Mouse (Mus musculus) layer of hippocampus, adult 9-11 months (tissue): ENCODE data around the gene Ift80.
A peak's percentile ranks its signal among the peaks of the same experiment; 100 is the strongest.
"Not testable (repeated sequence)": the region's sequence is repeated elsewhere in the genome, so short reads cannot be mapped to it uniquely, and the experiment has no call there.

Experiments
- DNase-seq: peaks from one replicate; pipeline ENCODE4 v3.0.0; 2022

Gene Ift80

DNA sequence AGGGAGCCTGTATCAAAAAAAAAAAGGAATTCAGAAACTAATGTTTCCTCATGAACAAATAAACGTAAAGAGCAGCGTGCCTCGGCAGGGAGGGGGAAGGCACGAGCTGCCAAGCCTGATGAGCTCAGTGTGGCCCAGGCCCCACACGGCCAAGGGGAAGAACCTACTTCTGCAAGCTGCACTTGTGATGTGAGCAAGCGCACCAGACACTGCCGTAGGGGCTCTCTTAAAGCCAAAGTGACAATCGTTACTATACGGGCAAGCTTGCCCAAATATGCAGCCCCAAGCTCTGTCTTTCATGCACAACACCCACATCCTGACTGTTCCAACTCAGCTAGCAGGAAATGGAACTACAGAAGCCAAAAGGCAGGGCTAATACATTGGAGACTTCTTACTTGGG lies 23.5 kb downstream of the Ift80 start:
- DNase-seq: no peak

DNA sequence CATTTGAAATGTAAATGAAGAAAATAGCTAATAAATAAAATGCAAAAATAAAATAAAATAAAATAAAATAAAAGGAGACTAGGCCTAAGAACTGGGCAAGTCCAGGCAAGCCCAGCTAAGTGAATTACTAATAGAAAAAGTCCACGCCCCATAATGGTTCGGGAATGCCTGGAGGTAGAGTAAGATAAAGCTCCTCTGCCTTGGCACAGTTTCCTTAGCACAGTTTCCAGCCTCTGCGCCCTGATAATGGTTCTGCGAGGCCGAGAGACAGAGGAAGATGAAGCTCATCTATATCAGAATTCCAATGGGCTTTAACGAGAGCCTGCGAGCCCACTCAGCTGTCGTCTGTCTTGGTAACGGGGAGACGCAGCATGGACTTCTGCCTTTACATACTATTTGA lies 25.2 kb downstream of the Ift80 start:
- DNase-seq: no peak

DNA sequence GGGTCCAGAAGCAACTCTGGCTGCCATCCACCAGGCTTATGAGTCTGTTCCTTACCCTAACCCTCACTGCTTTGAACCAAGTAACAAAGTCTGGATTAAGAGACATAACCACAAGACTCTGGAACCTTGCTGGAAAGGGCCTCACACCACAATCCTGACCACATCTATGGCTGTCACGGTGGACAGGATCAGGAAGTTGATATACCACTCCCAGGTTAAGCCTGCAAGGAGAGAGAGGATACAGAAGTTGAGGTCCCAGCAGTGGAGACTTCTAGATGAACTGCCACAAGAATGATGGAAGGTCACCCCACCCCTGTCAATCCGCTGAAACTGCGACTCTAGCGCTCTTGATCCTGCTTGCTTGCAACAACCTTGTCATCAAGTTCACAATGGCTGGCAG lies 26.7 kb downstream of the Ift80 start:
- no peak for DNase-seq

DNA sequence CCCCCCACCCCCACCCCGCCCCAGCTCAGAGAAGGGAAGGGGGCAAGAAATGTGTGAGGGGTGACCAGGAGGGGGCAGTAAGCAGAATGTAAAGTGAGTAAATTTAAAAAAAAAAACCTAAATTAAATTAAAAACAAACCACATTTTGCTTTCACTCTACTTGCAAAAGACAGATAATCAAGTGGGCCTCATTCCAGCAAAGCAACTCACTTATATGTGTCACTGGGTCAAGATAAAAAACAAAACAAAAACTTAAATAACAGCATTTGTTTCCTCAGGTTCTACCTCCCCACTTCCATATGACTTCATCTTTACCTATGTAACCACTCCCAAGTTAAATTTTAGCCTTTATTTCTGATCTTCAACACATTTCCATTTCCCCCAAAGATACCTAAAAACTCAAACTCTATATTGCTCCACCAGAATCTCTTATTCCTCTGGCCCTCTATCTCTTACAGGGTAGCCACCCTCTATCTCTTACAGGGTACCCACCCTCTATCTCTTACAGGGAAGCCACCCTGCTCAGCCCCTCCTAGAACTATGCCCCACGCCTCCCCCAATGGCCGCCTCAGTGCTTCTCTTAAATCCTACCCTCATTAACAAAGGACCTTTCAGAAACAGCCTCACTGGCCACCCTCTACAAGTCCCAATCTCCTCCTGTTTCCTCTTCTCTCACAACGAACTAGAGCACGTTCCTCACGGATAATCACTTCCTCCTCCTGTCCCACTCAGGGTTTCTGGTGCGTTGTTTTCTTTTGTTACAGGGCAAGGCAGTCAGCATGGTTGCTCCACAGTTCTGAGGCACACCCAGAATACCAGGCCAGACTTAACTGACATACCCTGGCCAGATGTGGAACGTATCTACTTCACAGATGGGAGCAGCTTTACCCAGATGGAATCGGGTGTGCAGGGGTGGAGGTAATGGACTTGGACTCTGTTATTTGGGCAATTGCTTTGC lies 28.6 kb downstream of the Ift80 start:
- DNase-seq: no peak

DNA sequence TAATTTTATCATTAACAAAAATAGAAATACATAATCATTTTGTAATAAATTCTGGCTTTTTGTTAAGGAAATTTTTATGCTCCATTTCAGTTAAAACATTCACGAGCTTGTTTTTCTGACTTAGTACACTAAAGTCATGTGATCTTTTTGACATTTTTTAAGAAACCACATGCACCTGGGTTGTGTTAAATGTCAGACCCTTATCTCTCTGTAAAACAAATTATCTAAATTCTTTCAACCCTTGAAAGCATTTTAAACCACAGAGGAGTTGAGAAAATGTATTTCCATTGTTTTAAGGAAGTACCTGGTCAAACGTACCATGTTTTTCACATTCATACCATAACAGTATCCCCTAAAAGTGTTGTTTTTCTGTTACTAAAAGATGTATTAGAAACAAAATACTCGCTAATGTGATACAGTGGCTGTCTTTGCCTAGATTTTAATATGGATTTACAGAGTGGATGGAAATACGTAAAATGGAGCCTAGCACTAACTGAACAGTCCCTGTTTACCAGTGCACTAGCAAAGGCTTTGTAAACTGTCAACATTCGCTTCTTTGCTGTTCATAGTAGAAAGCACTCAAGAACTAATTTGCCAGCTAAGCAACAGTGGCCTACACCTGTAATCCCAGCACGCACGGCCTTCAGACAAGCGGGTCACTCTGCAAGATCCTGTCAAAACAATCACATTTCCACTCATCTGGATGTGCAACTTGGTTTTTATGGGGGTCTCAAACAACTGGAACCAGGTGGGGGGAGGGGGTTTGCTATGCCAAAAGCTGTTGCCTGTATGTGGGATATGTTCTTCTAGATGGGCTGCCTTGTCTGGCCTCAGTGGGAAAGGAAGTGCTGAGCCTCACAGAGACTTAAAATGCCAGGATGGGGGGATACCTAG lies 29.5 kb downstream of the Ift80 start:
- no peak for DNase-seq

DNA sequence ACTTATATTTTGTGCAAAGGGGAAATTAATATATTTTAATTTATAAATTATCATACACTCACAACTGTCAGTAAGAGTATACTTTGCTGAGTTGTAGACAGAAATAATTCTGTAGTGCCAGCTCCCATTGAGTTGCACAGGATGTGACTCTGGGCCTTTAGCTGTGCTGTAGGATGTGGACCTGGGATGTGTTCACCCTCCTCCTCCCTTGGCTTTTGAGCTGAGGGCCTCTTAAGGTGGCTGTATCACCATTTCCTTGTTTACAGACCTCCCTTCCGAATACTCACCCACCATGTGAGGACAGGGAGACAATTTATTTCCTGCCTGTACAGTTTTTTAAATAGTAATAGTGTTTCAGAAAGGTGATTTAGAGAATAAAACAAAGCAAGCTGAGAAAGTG lies 30.8 kb downstream of the Ift80 start:
- no peak for DNase-seq

DNA sequence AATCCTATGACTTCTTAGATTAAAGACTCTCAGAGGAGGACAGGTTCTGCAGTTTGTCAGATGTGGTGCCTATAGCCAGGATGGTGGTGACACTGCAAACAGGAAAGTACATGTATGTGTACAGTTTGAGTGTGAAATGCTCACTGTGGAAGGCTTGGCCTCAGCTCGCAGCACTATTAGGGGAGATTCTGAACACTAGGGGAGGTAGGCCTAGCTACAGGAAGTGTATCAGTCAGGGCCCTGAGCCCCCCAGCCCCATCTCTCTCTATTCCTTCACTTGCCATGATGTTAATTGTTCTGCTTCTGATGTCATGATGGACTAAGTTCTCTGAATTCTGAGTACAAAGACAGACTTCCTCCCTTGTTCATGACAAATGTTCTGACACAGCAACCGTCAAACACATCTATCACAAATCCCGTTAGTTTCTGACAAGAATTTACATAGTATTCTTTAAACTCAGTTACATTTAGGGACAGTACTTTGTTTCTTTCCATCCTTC lies 35.2 kb downstream of the Ift80 start:
- DNase-seq: no peak

DNA sequence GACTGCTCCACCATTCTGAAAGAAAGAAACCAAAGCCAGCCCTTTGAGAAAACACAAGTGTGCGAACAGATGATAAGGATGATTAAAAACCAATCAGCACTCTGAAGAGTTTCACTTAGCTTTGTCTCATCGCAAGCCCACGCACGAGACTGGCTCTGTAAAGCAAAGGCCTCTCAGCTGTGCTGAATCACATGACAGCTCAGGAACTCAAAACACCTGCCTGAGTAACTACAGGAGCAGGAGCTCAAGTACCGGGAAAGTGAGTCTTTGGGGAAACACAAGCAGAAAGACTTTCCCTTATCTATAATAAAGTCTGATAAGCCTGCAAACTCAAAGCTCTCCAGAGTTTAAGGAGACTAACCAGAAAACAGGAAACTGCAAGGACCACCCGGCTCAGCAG lies 37.0 kb downstream of the Ift80 start:
- DNase-seq: no peak

DNA sequence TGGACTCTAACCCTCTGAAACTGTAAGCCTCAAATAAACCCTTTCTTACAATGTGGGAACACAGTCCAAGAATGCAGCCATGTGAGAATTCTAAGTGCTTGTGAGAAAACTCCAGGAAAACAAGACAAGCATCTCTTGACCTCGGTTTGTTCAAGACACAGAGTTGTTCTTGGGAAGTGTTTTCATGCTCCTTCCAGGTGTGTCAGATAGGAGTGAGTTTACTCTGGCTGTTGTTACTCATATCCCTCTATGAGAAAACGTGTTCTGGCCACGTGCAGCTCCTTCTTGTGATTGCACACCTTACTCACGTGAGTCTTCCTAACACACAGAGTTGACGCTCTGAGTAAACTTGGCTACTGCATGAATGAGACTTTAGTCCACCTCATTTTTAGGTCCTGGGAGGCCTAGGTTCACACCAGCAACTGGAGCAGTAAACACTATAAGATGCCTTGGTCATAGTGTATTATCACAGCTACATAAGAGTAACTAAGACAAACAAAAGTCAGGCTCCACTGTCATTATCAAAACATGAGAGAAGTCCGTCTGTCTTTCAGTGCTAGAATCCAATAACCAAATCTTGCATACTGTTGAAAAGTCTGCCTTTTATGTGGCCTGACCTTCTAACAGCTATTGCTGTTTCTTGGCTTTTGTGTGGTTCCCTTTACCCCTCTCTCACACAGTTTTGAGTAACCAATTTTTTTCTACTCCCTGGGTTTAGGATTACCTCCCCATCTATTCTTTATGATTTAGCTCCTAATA lies 37.7 kb downstream of the Ift80 start:
- DNase-seq: no peak

DNA sequence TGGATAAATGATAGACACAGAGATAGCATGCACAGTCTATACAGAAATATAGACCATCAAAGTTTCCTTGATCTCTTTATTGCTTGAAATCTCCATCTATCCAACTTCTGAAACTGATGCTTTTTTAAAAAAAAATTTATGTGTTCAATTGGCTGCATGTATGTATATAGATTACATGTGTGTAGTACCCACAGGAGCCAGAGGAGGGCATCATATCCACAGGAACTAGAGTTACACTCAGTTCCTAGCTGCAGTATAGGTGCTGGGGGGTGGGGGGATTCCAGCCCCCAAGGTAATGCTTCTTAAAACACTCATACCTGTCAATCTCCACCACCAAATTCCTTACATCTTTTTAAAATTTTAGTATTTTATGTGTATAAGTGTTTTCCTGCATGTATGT lies 39.7 kb downstream of the Ift80 start:
- no peak for DNase-seq

DNA sequence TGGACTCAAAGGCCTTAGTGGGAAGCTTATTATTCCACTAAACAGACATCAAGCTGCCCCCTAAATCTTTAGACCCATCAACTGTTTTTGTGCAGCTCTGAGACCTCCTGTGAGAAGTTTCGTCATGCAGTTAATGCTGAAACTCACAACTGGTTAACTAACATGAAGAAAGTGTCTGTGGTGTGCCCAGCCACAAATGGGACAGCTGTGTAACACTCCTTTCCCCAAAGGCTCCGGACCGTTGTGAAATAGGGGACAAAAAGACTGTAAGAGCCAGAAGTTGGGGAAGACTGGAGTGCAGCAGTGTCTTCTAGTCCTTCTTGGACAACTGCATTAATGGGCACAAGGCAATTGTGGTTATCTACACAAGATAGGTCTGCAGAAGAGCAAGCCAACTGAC lies 47.0 kb downstream of the Ift80 start:
- no peak for DNase-seq

DNA sequence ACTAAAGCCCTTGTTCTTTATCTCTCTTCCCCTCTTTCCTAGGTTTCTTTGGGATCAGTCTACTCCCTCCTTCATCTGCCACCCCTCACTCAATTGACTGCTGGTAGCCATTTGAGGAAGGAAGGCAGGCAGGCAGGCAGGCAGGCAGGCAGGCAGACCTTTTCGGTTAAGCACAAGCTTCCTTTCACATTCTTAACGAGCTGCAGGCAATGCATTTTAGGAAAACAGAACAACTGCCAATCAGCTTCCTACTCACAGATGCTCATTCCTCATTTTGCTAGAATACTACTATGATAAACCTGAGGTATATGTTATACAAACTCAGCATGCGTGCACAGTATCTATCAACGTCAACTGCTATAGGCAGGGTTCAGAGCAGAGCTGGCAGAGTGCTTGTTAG lies 47.9 kb downstream of the Ift80 start:
- no peak for DNase-seq

DNA sequence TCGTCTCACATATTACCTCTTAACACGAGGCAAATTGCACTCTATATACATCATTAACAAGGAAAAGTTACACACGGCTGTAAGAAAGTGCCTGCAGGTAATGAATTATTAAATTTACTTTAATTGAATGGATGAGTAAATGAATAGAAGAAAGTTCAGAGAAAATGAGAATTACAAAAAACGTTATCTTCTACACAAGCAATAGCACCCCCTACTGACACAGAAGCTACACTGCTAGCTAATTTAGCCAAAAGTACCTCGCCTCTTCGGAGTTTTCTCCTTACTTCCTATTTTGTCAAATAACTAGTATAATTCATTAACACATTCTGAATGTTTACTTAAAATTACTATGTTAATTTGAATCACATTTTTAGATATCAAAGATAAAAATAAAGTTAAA lies 49.9 kb downstream of the Ift80 start:
- DNase-seq: no peak

DNA sequence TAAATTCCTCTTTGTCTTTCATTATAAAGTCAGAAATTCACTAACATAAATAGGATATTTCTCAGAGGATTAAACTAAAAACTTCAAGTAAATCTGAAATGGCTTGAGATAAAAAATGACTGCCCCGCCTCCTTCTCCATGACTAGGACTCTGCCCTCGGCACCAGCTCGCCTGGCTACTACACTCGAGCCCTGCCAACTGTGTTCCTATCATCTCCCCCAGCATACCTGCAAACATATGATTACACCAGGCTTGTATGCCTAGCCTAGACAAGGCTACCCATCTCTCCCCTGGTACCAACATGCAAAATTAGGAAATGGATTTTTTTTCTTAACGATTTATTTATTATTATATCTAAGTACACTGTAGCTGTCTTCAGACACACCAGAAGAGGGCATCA lies 51.7 kb downstream of the Ift80 start:
- no peak for DNase-seq

DNA sequence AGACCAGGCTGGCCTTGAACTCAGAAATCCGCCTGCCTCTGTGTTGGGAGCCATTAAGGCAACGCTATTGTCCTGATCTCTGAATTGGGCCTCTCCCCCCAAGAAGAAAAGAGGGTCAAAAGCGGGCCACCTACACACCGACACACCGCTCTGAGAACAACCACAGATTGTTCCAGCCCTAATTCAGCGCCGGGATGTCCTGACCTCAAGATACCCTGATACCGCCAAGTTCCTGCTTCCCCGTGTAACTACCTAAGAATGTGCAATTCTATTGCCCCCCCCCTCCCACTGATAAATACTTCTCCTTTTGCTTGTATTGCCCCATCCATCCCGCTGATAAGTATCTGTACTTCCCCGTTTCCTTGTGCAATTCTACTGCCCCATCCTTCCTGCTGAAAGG lies 52.4 kb downstream of the Ift80 start:
- not testable (repeated sequence) for DNase-seq

DNA sequence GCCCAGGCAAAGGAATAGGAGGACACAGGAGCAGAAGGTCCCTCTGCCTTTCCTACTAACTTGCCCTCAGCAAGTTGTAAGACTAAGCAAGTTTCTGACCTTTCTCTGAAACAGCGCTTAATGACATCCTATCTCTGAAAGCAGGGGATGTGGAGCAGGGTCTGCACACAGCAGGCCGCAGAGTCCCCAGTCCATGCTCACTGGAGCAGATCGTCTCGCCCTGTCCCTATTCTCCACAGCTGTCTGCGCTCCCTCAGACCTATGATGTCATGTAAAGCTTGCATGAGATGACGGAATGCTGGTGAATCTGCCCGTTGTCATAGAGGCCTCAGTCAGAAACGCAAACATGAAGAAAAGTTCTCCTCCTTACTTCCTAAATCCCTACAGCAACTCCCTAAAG lies 55.0 kb downstream of the Ift80 start:
- DNase-seq: no peak

DNA sequence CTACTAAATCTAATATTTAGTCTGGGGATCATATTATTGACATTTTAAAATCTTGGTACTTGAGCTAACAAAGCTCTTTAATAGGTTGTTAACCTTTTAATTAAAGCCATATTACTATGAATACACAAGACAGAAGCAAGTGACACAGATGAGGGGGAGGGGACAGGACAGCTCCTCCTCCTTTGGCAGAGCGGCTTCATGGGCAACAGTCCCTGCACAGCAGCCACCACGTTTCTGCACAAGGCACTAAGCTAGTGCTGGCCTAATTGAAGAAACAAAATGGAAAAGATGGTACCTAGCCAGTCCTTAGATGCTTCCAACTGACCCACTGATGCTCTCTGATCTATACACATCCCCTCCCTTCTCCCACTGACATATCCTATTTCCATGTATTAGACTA lies 55.5 kb downstream of the Ift80 start:
- no peak for DNase-seq

DNA sequence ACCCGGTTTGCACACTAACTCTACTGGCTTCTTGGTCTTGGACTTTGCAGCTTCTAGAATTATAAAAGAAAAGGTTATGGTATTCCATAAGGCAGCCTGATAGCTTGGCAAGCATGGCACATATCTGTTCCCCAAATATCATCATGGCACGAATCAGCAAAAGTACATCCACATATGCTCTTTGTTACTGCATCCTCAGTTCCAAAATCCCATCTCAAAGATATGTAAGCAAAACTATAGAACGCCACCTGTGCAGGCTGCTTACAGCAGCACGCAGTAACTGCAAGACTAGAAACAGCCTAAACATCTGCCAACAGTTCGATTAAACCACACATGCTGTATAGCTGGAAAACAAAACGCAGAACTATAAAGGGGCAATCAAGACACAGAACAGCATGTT lies 62.5 kb downstream of the Ift80 start:
- DNase-seq: peak; percentile 60

DNA sequence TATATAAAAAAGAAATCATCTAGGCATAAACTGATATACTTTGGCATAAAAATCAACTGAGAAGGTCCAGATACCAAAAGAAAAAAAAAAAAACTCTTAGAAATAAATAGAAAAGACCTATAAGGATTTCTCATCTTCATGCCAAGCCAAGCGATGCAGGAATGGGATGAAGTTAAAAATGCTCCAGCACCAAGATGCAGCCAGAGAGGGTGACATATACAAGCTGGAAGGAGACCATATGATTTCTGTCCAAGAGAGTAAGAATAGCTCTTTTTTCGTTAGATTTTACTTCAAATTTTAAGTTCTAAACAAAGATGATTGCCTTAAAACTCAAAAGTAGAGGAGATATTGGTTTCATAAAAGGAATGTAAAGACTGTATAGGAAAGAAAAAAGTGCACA lies 64.1 kb downstream of the Ift80 start:
- DNase-seq: no peak

DNA sequence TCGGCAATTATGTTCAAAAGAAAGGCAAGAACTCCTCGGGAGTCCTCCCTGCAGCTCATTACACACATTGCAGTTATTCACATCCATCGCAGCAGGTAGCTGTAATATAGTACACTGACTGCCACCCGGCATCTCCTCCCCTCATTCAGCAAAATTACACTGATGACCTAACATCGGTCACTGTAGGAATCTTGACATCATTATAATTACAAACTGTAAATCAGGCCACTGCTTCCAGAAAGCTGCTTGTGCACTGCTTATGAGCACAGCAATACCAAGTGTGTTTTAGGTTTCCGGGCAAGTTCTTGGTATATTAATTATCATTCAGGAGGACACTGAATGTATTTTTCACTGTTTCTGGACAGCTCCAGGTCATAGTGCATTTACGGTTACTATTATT lies 65.1 kb downstream of the Ift80 start:
- no peak for DNase-seq

DNA sequence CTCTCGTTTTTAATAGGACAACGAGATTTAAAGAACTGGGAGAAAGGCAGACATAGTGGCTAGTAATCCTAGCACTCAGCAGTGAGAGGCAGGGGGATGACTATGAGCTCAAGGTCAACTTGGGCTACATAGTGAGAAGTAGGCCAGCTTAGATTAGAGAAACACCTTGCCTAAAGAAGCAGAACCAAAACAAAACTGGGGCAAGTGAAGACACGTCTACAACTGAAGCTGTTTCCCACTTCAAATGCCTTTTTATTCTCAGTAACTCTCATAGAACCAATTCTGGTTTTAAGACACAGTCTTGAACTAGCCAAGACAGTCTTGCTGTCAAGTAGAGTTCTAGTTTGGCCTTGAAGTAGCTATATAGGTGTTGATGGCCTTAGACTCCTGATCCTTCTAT lies 67.7 kb downstream of the Ift80 start:
- no peak for DNase-seq

DNA sequence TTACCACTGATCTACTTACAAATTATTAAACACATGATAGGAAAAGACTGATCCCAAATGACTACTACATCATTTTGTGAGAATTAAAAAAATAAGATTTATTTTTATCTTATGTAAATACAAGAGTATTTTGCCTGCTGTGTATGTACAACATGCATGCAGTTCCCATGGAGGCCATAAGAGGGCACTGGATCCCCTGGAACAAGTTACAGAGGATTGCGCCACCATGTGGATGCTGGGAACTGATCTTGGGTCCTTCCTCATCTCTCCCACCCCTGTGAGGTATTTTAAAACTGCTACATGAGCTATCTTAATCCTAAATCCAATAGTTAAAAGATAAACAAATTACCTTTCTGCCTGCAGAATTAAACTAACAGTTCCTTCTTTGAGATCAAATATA lies 68.9 kb downstream of the Ift80 start:
- DNase-seq: no peak

DNA sequence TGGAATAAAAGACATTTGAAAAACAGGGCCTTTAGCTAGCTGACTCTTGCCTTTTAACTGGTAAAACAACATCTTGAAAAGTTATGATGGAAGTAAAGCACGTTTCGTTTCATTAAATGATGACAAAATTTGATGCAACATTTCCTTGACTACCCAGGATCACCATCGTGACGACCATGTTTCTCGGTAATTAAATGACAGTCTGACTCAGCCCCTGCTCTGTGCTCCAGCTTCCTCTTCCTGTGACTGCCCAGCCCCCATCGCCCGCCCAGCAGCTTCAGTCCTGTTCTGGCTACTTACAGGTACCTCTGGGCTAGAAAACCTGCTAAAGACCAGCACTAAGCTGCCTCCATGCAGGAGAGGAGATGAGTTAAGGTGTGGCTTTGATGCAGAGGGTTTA lies 70.1 kb downstream of the Ift80 start:
- DNase-seq: no peak
